Mouse (Mus musculus): Measurements from ENCODE around the gene Greb1. TPM values are rescaled to one million over a fixed set of nuclear protein-coding genes. Genes with fewer than 3 reads are reported as not detected.
A peak's percentile ranks its signal among the peaks of the same experiment; 100 is the strongest.

The Greb1 gene
- total RNA-seq, 1 experiment = 3.2 TPM

DNA sequence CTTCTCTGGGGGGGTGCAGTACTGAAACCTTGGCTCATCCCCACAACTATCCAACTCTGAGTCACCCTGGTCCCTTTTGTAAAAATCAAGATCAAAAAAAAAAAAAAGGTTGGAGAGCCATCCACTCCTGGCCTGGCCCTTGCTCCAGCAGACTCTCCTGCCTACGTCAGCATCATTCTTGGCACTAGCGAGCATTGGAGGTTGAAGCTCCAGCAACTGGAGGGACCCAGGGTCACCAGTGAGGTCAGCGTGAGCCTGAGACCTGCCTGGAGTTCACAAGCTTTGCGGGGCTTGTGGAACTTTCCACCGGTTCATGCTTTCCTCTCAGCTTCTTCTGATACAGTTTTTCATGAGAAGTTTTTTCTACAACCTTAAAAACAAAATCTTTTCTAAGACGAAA, 160.6 kb downstream of the Greb1 start:
- in situ Hi-C loops (cut with MboI; ENCODE audit: low sequenced_read_pairs in 2 of 2, unreplicated experiment in 2 of 2) = no loop called here
- Histone ChIP-seq H3K27ac (ENCODE audit: insufficient read depth, low read depth, low read length, poor library complexity, severe bottlenecking) (no peak overlapping the region), H3K4me1 (ENCODE audit: control insufficient read depth in 2 of 2, insufficient read depth in 2 of 2, low read length in 2 of 2, poor library complexity in 1 of 2) (no peaks in the 10 kb centered on the region), H3K9ac (ENCODE audit: insufficient read depth, low read depth, low read length, poor library complexity, severe bottlenecking) (no peak overlapping the region), H3K36me3 (ENCODE audit: control insufficient read depth, insufficient read depth, low read length, poor library complexity, severe bottlenecking) (no peaks in the 10 kb centered on the region), H3K9me3 (ENCODE audit: control insufficient read depth, insufficient read depth, low read depth, low read length) (no peaks in the 10 kb centered on the region), H3K4me3 (ENCODE audit: insufficient read depth in 1 of 2, low read depth in 1 of 2, low read length in 2 of 2, poor library complexity in 1 of 2, severe bottlenecking in 1 of 2) (no peak overlapping the region)
- TF ChIP-seq HCFC1 (IDR thresholded peaks at IDR 0.05; ENCODE audit: borderline replicate concordance, insufficient read depth, low read length) (no peak), ZNF384 (IDR thresholded peaks at IDR 0.05; ENCODE audit: low read depth, low read length) (no peak), MAFK (IDR thresholded peaks at IDR 0.05; ENCODE audit: insufficient read depth, low read depth, low read length) (no peak), ZC3H11A (IDR thresholded peaks at IDR 0.05; ENCODE audit: borderline replicate concordance, low read depth, low read length) (no peak), CHD2 (IDR thresholded peaks at IDR 0.05; ENCODE audit: low read depth, low read length) (no peak)
- no peak for DNase-seq (ENCODE audit: low read depth, low spot score)

- TF ChIP-seq MAFK (IDR thresholded peaks at IDR 0.05; ENCODE audit: insufficient read depth, low read depth, low read length) (no peak), ZC3H11A (IDR thresholded peaks at IDR 0.05; ENCODE audit: borderline replicate concordance, low read depth, low read length) (no peak), CHD2 (IDR thresholded peaks at IDR 0.05; ENCODE audit: low read depth, low read length) (no peak), ZNF384 (IDR thresholded peaks at IDR 0.05; ENCODE audit: low read depth, low read length) (no peak), HCFC1 (IDR thresholded peaks at IDR 0.05; ENCODE audit: borderline replicate concordance, insufficient read depth, low read length) (no peak)
- Histone ChIP-seq H3K27ac (ENCODE audit: insufficient read depth, low read depth, low read length, poor library complexity, severe bottlenecking) (no peak overlapping the region), H3K4me3 (ENCODE audit: insufficient read depth in 1 of 2, low read depth in 1 of 2, low read length in 2 of 2, poor library complexity in 1 of 2, severe bottlenecking in 1 of 2) (no peak overlapping the region), H3K4me1 (ENCODE audit: control insufficient read depth in 2 of 2, insufficient read depth in 2 of 2, low read length in 2 of 2, poor library complexity in 1 of 2) (no peaks in the 10 kb centered on the region), H3K9me3 (ENCODE audit: control insufficient read depth, insufficient read depth, low read depth, low read length) (no peaks in the 10 kb centered on the region), H3K9ac (ENCODE audit: insufficient read depth, low read depth, low read length, poor library complexity, severe bottlenecking) (no peak overlapping the region), H3K36me3 (ENCODE audit: control insufficient read depth, insufficient read depth, low read length, poor library complexity, severe bottlenecking) (no peaks in the 10 kb centered on the region)
- DNase-seq (ENCODE audit: low read depth, low spot score) = no peak
- in situ Hi-C loops (cut with MboI; ENCODE audit: low sequenced_read_pairs in 2 of 2, unreplicated experiment in 2 of 2) = no loop called here
These were observed 161.5 kb downstream of the Greb1 start for GRCm38 (mm10) chr12:16639078-16639771.

GRCm38 (mm10) chr12:16635816-16636215, 164.9 kb downstream of the Greb1 start:
- TF ChIP-seq CHD2 (IDR thresholded peaks at IDR 0.05; ENCODE audit: low read depth, low read length) (no peak), MAFK (IDR thresholded peaks at IDR 0.05; ENCODE audit: insufficient read depth, low read depth, low read length) (no peak), ZNF384 (IDR thresholded peaks at IDR 0.05; ENCODE audit: low read depth, low read length) (no peak), HCFC1 (IDR thresholded peaks at IDR 0.05; ENCODE audit: borderline replicate concordance, insufficient read depth, low read length) (no peak), ZC3H11A (IDR thresholded peaks at IDR 0.05; ENCODE audit: borderline replicate concordance, low read depth, low read length) (no peak)

DNA sequence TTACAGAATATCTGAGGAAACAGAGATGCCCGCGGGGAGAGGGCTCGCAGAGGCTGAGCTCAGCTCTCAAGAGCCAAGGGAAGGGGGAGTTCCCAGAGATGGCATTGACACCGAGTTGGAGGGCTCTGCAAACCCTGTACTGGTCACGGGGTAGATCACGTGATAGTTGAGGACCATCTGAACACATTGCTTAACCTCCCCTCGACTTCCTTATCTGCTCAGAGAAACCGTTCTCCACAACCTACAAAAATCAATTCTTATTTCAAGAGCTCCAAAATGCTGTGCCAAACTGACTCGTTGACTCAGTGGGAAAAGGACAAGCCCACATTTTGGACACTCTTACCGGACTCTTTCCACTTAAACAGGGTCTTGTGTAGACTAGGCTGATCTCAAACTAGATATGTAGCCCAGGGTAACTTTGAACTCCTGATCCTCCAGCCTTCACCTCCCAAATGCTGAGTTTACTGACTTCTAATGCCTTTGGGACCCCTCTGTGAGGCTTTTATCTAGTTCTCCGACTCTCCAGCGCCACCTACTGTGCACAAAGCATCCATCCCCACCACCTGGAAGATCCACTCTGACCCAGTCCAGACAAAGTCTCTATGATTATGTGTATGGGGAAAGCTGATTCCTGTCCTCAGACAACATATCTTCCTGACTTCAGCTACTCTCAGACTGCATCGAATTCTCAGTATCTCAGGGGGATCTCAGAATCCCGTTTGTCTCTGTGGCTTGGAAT, 166.4 kb downstream of the Greb1 start:
- no peaks in the 10 kb centered on the region for H3K9me3 ChIP-seq (ENCODE audit: control insufficient read depth, insufficient read depth, low read depth, low read length)
- H3K27ac ChIP-seq (ENCODE audit: insufficient read depth, low read depth, low read length, poor library complexity, severe bottlenecking) = no peak overlapping the region
- H3K4me1 ChIP-seq (ENCODE audit: control insufficient read depth in 2 of 2, insufficient read depth in 2 of 2, low read length in 2 of 2, poor library complexity in 1 of 2) = peaks cover 0 to 2% of the 10 kb centered on the region in 2 experiments; a peak in 1 of 4 replicates
- peak; percentile 60 for DNase-seq (ENCODE audit: low read depth, low spot score)
- H3K4me3 ChIP-seq (ENCODE audit: insufficient read depth in 1 of 2, low read depth in 1 of 2, low read length in 2 of 2, poor library complexity in 1 of 2, severe bottlenecking in 1 of 2) = no peak overlapping the region
- H3K9ac ChIP-seq (ENCODE audit: insufficient read depth, low read depth, low read length, poor library complexity, severe bottlenecking) = no peak overlapping the region
- TF ChIP-seq ZC3H11A (IDR thresholded peaks at IDR 0.05; ENCODE audit: borderline replicate concordance, low read depth, low read length) (0 out of 2 replicates have a peak, but pooled peaks have one; percentile 30), HCFC1 (IDR thresholded peaks at IDR 0.05; ENCODE audit: borderline replicate concordance, insufficient read depth, low read length) (no peak)
- in situ Hi-C loops (cut with MboI; ENCODE audit: low sequenced_read_pairs in 2 of 2, unreplicated experiment in 2 of 2) = no loop called here
- no peaks in the 10 kb centered on the region for H3K36me3 ChIP-seq (ENCODE audit: control insufficient read depth, insufficient read depth, low read length, poor library complexity, severe bottlenecking)

More at GRCm38 (mm10) chr12:16635816-16636215, 164.9 kb downstream of the Greb1 start:
- Histone ChIP-seq H3K36me3 (ENCODE audit: control insufficient read depth, insufficient read depth, low read length, poor library complexity, severe bottlenecking) (no peaks in the 10 kb centered on the region), H3K9ac (ENCODE audit: insufficient read depth, low read depth, low read length, poor library complexity, severe bottlenecking) (no peak overlapping the region), H3K4me1 (ENCODE audit: control insufficient read depth in 2 of 2, insufficient read depth in 2 of 2, low read length in 2 of 2, poor library complexity in 1 of 2) (no peaks in the 10 kb centered on the region), H3K4me3 (ENCODE audit: insufficient read depth in 1 of 2, low read depth in 1 of 2, low read length in 2 of 2, poor library complexity in 1 of 2, severe bottlenecking in 1 of 2) (no peak overlapping the region), H3K9me3 (ENCODE audit: control insufficient read depth, insufficient read depth, low read depth, low read length) (no peaks in the 10 kb centered on the region), H3K27ac (ENCODE audit: insufficient read depth, low read depth, low read length, poor library complexity, severe bottlenecking) (no peak overlapping the region)
- in situ Hi-C loops (cut with MboI; ENCODE audit: low sequenced_read_pairs in 2 of 2, unreplicated experiment in 2 of 2) = no loop called here
- no peak for DNase-seq (ENCODE audit: low read depth, low spot score)
